Mouse (Mus musculus) heart, adult 8-10 months (tissue): ENCODE data around the gene Pkp1. TPM values are rescaled to one million over a fixed set of nuclear protein-coding genes. Genes with fewer than 3 reads are reported as not detected.

Experiments
- DNase-seq: peaks from one replicate; pipeline ENCODE4 v3.0.0; 2022; ENCODE audit warnings: low spot score
- total RNA-seq, 4 experiments: library from RNA; stranded (reverse); gene quantifications; 2 replicates each; pipeline ENCODE4 v1.2.4; 2022

Pkp1 gene
- not detected for total RNA-seq

DNA sequence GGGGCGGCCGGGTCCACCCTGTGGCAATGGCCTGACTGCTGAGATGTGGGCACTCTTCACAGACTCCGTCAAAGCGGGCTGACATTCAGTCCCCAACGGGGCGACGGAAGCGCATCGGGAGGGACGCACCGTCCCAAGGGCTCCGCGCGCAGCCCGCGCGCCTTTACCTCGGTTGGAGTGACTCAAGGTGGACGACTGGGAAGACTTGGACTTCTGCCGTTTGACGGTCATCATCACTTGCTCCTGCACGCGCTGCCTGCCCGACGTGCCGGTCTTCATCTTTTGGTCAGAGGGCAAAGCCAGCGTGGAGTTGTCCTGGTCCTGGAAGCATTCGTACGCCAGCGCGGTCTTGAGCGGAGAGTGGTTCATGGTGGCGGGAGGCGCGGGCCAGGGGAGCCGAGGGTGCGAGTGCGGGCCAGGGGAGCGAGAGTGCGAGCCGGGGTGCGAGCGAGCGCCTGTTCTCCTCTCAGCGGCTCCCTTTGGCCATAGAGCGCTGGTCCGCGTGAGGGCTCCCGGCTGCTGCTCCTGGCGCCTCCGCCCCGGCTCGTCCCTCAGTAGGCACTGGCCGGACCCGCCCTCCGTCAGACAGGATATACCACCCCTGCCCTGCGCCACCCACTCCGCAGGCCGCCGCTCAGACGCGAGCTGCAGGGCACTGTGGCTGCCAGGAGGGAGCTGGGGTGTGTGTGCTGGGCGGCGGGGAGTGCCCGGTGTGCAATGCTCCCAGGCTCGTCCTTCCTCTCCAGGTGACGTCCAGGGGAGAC lies at the start of gene Pkp1:
Gene Pkp1, minus strand, starts transcription at position 564 of the 764 bp plus-strand sequence.
- DNase-seq, result no peak

GRCm38 (mm10) chr1:135967739-135968138 lies 48.7 kb upstream of the Pkp1 start:
- no peak for DNase-seq

- DNase-seq, result no peak
These were observed 45.6 kb upstream of the Pkp1 start for GRCm38 (mm10) chr1:135964561-135964960.

DNA sequence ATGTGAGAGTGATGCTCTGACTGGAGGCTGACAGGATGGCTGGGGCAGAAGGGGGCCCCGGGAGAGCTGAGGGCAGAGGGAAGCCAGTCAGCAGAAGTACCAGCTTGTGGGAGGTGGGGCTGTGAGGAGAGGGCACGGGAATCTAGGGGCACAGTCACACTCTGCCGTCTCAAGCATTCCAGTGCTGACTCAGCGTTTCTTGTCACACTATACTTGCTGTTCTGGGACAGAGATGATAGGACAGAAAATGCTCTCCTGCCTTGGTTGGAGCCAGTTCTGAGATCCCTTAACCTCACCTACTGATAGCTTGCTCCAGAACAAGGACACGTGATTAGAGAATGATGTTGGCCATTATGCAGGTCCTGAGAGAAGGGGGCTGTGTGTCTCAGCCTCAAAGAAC lies 44.2 kb upstream of the Pkp1 start:
- no peak for DNase-seq

DNA sequence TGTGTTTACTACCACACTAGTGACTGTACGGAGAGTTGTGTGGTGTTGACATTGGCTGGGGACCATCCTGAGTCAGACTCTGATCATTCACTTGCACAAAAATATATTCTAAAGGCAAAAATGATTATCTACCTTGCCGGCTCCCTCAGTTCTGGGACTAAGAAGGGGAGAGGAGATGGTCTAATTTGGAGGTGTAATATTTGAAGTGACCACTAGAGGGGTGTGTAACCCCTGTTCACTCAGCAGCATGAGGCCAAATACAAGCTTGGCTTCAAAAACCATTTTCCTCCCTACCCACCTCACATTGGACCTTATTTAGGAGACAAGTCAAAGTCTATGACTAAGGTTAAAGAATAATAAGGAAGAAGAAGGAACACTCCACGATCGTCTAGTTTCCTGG lies 39.5 kb upstream of the Pkp1 start:
- DNase-seq, result peak; percentile 33

GRCm38 (mm10) chr1:135948871-135949270 lies 29.9 kb upstream of the Pkp1 start:
- no peak for DNase-seq

DNA sequence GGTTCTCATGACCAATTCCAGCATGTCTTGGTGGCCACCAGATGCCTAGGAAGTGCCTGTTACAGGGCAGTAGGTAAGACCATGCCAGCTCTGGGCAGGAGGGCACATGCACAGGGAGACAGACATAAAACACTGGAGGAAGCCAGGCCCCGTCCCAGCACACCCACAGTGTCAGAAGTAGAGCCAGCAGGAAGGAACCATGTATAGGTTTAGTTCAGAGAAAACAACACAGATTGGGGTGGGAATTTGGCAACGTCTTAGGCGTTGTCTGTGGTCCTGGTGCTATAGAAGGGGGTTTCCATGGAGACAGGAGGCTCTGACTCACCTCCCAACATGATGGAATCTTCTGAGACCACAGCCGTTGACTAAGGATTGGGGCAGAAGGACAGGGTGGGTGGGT lies 27.2 kb upstream of the Pkp1 start:
- no peak for DNase-seq

GRCm38 (mm10) chr1:135945711-135946110 lies 26.7 kb upstream of the Pkp1 start:
- DNase-seq, result peak; percentile 36

DNA sequence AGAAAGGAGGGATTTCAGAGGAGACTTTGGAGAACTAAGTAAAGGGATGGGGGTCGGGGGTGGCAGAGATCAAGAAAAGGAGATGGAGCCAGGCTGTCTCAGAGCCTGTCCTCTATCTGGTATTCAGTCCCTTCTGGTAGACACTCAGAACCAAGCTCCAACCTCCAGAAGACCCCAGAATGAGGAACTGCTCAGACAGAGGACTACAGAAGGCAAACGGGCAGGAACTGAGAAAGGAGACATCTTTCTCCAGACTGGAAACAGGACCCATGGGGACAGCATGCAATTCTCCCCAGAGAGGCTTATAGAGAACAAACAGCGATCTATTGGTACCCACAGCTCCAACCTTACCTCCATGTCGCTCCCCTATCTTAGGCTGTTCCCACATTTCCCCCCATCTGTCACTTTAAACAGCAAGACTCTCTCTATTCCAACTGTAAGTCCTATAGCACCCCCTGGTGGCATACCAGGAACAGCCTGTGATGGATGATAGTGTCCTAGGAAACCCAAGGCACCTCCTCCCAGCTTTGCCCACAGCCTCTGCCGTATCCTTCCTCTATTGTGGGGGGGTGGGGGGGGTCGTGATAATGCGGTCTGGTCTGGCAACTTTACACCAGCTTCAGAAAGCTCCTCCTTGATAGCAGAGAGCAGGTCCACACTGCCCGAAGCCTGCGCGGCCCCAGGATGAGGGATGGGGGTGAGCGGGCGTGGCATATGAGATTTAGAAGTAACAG lies 25.7 kb upstream of the Pkp1 start:
- DNase-seq, result peak; percentile 72

DNA sequence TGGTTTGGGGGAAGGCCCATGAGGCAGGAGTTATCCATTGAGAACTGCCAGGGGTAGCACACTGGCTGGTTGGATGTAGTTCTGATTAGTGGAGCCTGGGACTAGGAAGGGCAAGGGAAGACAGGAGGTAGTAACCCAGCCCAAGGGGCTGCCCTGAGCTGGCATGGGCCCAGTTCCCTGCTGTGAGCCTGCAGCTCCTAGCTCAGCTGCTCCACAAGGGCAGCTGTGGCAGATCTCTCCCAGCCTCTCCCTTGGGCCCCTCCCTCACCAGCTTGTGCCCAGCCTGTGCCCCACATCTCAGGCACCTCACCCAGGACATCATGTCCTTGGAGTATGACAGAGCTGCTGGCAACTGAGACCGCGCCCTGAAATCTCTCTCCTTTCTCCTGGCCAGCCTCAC lies 24.7 kb upstream of the Pkp1 start:
- DNase-seq, result no peak

GRCm38 (mm10) chr1:135942116-135942515 lies 23.1 kb upstream of the Pkp1 start:
- DNase-seq, result no peak

DNA sequence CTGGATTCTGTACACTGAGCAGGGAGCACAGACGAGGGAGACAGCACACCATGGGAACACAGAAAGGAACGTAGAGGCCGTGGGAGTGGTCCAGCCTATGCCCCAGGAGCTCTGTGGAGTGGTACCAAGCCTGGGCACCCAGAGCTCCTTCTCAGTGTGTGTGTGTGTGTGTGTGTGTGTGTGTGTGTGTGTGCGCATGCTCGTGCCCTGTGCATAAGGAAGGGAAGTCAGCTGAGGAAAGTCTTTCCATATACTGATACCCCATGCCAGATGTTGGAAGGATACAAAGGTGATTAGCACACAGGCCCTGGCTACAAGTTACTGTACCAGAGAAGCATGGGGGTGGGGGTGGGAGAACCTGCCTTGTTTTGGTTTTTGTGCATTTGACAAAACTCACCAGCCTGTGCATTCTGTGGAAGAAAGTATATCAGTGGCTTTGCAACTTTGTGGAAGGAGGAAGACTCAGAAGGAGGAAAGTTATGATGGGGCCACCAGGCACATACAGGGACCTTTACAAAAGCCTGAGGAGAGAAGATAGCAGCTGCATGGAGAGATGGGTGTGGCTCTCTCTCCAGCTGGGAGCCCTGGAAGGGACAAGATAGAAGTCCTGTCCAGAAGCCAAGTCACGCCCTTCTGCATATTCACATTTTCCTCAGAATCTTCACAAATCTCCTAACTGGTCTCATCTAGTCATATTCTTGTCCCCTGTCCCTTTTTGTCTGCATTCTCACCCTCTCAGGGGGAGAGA lies 22.4 kb upstream of the Pkp1 start:
- DNase-seq, result no peak

DNA sequence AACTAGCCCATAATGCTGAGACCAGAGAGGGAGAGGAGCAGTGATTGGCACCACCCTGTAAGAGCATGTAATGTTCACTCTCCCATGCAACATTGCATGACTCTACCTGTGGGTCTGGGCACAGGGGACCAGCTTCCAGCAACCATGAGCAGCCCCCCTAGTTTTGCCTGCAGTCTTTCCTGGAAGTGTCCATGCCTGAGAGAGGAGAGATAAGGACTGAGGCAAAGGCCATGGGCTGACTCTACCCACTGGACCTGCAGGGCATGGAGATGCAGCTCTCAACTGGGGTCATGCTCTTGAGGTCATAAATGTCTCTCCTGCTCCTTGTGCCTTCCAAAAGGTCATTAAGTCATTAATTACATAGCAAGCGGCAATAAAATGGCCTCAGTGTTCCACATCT lies 17.1 kb upstream of the Pkp1 start:
- DNase-seq, result no peak

DNA sequence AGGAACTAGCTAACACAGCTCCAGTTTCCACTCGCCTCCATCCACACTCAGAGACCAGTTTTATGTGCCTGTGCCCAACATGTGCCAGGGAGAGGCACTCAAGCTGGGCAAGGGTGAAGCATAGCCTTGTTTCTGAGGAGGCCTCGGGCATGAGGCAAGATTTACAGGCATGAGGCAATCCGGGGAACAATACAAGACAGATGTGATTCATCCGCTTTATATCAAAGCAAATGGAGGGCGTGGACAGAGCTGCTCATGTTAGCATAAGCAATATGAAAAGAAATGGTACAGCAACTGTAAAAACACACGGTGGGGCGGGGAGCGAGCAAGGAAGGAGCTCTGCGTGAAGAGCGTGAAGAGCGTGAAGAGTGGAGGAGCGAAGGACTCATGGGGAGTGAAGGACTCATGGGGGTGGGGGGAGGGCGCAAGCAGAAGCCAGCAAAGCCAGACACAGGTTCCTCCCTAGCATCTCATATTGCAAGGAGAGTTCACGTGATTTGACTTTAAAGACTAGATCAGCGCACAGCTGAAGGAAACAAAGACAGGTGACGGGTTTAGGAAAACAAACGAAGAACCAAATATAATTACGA lies 14.8 kb upstream of the Pkp1 start:
- no peak for DNase-seq

DNA sequence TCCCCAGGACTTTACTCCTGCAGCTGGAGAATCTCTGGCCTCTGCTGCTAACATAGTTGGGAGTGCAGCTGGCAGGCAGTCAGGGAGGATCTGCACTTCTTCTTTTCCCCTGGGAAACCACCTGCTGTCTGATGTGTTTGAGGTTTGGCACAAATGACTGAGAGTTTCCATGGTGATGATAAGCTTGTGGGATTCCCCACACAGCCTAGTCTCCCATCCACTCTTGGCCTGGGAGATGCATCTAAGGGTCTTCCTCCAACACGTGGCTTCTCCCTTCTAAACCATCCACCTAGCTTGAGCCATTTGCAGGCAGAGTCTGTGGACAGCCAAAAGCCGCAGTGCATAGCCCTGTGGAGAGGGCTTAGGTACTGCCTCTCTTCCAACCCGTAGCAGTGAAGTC lies 10.9 kb upstream of the Pkp1 start:
- DNase-seq, result no peak

DNA sequence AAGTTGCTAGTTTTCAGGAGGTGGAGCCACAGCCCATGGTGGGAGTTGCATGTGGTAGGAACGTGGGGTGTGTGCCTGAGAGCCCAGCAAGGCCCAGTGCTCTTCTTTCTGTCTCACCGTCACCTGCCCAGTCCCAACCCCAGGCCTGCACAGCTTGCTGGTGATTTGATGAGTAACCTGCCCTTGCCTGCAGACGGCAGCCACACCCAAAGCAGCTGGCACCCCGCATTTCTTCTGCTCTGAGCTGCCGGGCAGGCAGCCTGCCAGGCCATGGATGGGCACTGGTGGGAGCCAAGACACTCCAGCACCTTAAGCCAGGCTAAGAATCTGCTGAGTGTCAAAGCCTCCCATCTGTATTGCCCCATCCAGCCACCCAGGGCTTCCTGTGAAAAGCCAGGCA lies 6.8 kb upstream of the Pkp1 start:
- no peak for DNase-seq

- DNase-seq, result no peak
These were observed 5.5 kb upstream of the Pkp1 start for GRCm38 (mm10) chr1:135924377-135924994.

DNA sequence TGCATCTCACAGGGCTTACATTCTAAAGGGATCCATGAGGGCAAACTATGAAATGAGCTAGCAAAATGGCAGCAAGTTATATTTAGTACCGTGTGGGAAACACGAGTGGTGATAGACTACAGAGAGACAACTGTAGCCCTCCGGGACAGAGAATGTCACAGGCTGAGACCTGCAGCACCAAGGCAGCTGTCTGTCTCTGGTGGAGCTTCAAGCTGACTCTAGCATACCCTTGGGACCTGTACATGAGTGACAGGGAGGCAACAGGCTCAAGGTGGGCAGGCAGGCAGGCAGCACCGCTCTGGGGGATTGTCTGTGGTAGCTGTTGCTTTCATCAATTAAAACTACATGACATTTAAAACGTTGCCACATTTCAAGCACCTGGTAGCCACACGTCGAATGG lies 4.2 kb upstream of the Pkp1 start:
- DNase-seq, result no peak

DNA sequence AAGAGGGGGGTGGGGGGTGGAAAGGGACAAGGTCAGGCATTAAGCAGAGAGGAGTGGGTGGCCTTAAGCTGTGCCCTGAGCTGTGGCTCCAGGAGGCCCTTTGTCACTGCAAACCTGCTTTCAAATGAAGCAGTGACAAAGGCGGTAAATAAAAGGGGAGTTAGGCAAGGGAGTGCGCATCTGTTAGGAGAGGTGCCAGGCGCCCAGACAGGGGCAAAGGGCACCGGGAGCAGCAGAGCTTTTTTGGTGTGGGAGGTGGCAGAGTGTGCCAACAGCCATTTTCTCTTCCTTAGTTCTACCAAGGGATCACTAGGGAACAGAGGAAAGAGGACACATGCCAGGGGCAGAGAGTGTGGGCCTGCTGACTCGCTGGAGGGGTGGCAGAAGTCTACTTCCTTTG lies 1.8 kb downstream of the Pkp1 start:
- DNase-seq, result no peak

DNA sequence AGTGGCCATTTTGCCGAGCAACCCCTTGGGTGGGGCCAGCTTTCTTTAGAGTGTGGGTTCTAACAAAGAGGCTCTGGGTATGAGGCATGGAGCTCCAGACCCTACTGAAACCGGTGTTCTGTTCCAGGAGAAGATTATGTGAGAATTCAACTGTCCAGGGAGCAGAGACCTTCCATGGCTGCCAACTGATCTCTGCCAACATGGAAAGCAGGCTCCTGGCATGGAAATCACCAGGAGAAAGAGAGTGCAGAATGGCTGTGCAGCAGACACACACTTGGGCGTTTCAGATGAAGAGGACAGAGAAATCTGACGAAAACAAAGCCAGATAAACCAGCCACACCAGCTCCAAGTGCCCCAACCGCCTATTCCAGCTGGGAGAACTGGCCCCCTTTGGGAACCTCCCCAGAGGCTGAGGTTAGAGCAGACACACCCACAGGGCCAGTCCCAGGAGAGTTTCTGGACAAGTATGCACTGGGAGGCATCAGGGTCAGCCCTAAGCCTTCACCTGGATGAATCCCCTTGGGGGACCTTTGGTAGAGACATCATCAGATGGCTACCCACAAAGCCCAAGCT lies 2.4 kb downstream of the Pkp1 start:
- DNase-seq, result no peak

DNA sequence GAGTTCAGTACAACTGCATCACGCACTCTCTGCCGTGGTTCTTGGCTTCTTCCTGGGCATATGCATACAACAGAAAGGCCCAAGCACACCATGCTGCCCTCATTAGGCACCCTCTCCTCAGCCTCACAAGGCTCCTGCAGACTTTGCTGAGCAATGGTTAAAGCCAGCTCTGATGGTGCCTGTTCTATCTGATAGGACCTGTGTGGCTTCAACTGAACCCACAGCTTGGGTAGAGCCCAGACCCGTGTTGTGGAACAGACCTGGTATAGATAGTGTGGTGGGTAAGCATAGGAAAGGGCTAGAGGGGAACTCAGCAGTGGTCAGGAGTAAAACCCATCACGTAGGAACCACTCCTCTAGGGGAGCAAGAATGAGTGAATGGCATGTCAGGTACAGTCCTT lies 5.3 kb downstream of the Pkp1 start:
- DNase-seq, result no peak
